Comparison of ENCODE assay signal across 20 mouse cellular contexts in genomic region chr10:94981466-94982138, GRCm38 (mm10). TPM values are rescaled to one million over a fixed set of nuclear protein-coding genes. Genes with fewer than 3 reads are reported as not detected.
A peak's percentile ranks its signal among the peaks of the same experiment; 100 is the strongest.
DNase-seq lines count a peak whose midpoint lies in the region; ATAC-seq and TF ChIP-seq lines count a peak whose summit lies in the region.
"Had no signal": no experiment of that assay in that cellular context is flagged by ENCODE, and none has a peak within 500 bp of the region (broad histone marks: within the 10 kb centered on the region; RNA-seq: fewer than 3 reads in every experiment).

No protein-coding gene starts in this region.

- H3K9ac ChIP-seq in heart, embryonic 14.5 days (ENCODE audit: low read length) = no peak overlapping the region
- no peak overlapping the region for H3K9ac ChIP-seq in heart, adult 2 months (ENCODE audit: low read depth, low read length)
- H3K9ac ChIP-seq in embryonic facial prominence, embryonic 13.5 days = no peak overlapping the region
- H3K9ac ChIP-seq in hindbrain, postnatal 0 days (replicated peaks; ENCODE audit: low read length) = no peak overlapping the region
- H3K9ac ChIP-seq: embryonic facial prominence, embryonic 12.5 days; kidney, embryonic 15.5 days; limb, embryonic 12.5 days; liver, embryonic 13.5 days; lung, embryonic 15.5 days had no signal

- H3K79me2 ChIP-seq in heart, adult 2 months (replicated peaks; ENCODE audit: control insufficient read depth, insufficient read depth, low read length) = no peaks in the 10 kb centered on the region

- TF ChIP-seq EP300 in heart, adult 2 months (IDR thresholded peaks at IDR 0.05; ENCODE audit: insufficient read depth, low read depth, low read length) = no peak

- ATAC-seq in heart, embryonic 14.5 days (ENCODE audit: insufficient number of reproducible peaks, insufficient read depth, low FRiP score, low read depth) = no peak
- no peak for ATAC-seq in embryonic facial prominence, embryonic 13.5 days (ENCODE audit: insufficient number of reproducible peaks, insufficient read depth, low FRiP score, low TSS enrichment, low read depth)
- ATAC-seq in hindbrain, postnatal 0 days = no peak
- ATAC-seq: intestine, embryonic 16.5 days had no signal

- H3K27ac ChIP-seq in heart, embryonic 14.5 days (replicated peaks in 1 of 2; ENCODE audit: control insufficient read depth in 1 of 2, insufficient read depth in 1 of 2, low read depth in 2 of 2, low read length in 2 of 2) = no peak overlapping the region
- H3K27ac ChIP-seq in heart, adult 2 months = no peak overlapping the region
- H3K27ac ChIP-seq in embryonic facial prominence, embryonic 13.5 days = no peak overlapping the region
- no peak overlapping the region for H3K27ac ChIP-seq in hindbrain, postnatal 0 days
- H3K27ac ChIP-seq: embryonic facial prominence, embryonic 12.5 days; heart, embryonic 10.5 days; kidney, embryonic 15.5 days; limb, embryonic 12.5 days; liver, embryonic 13.5 days; lung, embryonic 15.5 days; macrophage had no signal

- no peaks in the 10 kb centered on the region for H3K27me3 ChIP-seq in heart, embryonic 14.5 days (ENCODE audit: control insufficient read depth, insufficient read depth, low read length)
- no peaks in the 10 kb centered on the region for H3K27me3 ChIP-seq in heart, adult 2 months (ENCODE audit: control insufficient read depth, insufficient read depth, low read length)
- H3K27me3 ChIP-seq in embryonic facial prominence, embryonic 13.5 days = no peaks in the 10 kb centered on the region
- no peaks in the 10 kb centered on the region for H3K27me3 ChIP-seq in hindbrain, postnatal 0 days (ENCODE audit: insufficient read depth, low read length)
- H3K27me3 ChIP-seq: embryonic facial prominence, embryonic 12.5 days; kidney, embryonic 15.5 days; limb, embryonic 12.5 days; liver, embryonic 13.5 days had no signal

- no peak for TF ChIP-seq CTCF in heart, adult 2 months (IDR thresholded peaks at IDR 0.05)
- TF ChIP-seq CTCF in brain, embryonic 14.5 days (IDR thresholded peaks at IDR 0.05; ENCODE audit: borderline replicate concordance, extremely low read depth, insufficient read depth, insufficient read length) = no peak
- no peak for TF ChIP-seq CTCF in hindbrain, postnatal 0 days (IDR thresholded peaks at IDR 0.05; ENCODE audit: low read depth)
- TF ChIP-seq CTCF in lung, adult 2 months (IDR thresholded peaks at IDR 0.05; ENCODE audit: insufficient read depth, low read length) = no peak

- H3K4me1 ChIP-seq in heart, embryonic 14.5 days (ENCODE audit: control insufficient read depth in 2 of 2, insufficient read depth in 2 of 2, low read length in 2 of 2) = no peaks in the 10 kb centered on the region
- no peaks in the 10 kb centered on the region for H3K4me1 ChIP-seq in heart, adult 2 months (ENCODE audit: control insufficient read depth, insufficient read depth, low read length)
- H3K4me1 ChIP-seq in embryonic facial prominence, embryonic 13.5 days = peaks cover 8% of the 10 kb centered on the region; the same call in 1 of the 2 replicates
- no peaks in the 10 kb centered on the region for H3K4me1 ChIP-seq in hindbrain, postnatal 0 days (ENCODE audit: insufficient read depth, low read length)
- H3K4me1 ChIP-seq in lung, adult 2 months (ENCODE audit: control insufficient read depth, insufficient read depth, low read length) = no peaks in the 10 kb centered on the region
- H3K4me1 ChIP-seq: limb, embryonic 12.5 days; liver, embryonic 13.5 days; lung, embryonic 15.5 days had no signal

- 0 out of 2 replicates have a peak overlapping the region, but pooled peaks have one; percentile 16 for H3K4me2 ChIP-seq in heart, embryonic 14.5 days (ENCODE audit: low read length)
- H3K4me2 ChIP-seq in embryonic facial prominence, embryonic 13.5 days = peak overlapping the region; percentile 23; the same call in 1 of the 2 replicates
- peak overlapping the region; percentile 34; the same call in 1 of the 2 replicates for H3K4me2 ChIP-seq in hindbrain, postnatal 0 days (ENCODE audit: low read depth, low read length)
- H3K4me2 ChIP-seq: embryonic facial prominence, embryonic 12.5 days; kidney, embryonic 15.5 days; limb, embryonic 12.5 days; liver, embryonic 13.5 days; lung, embryonic 15.5 days had no signal

- no peak for DNase-seq in heart, adult 2 months
- peak; percentile 79 for DNase-seq in brain, embryonic 14.5 days (ENCODE audit: low read depth)
- DNase-seq in hindbrain, postnatal 0 days (ENCODE audit: low spot score) = peak; percentile 33
- no peak for DNase-seq in lung, adult 2 months
- no peak for DNase-seq in testis, postnatal 14 days (ENCODE audit: low spot score)
- DNase-seq in layer of hippocampus, adult 18-20 months (ENCODE audit: low spot score in 2 of 2) = no peak
- DNase-seq: cerebellum, adult 8-10 months; heart, postnatal 4 days; kidney, postnatal 4 days; liver, embryonic 13.5 days; thymus, adult 18-20 months had no signal

- H3K4me3 ChIP-seq in heart, embryonic 14.5 days (ENCODE audit: control insufficient read depth in 1 of 2, insufficient read depth in 1 of 2, low read depth in 1 of 2, low read length in 2 of 2) = no peak overlapping the region
- H3K4me3 ChIP-seq in heart, adult 2 months = no peak overlapping the region
- no peak overlapping the region for H3K4me3 ChIP-seq in embryonic facial prominence, embryonic 13.5 days
- H3K4me3 ChIP-seq in hindbrain, postnatal 0 days (ENCODE audit: low read length) = no peak overlapping the region
- no peak overlapping the region for H3K4me3 ChIP-seq in lung, adult 2 months (replicated peaks; ENCODE audit: extremely low read depth, low read depth, low read length)
- H3K4me3 ChIP-seq: embryonic facial prominence, embryonic 12.5 days; heart, embryonic 10.5 days; kidney, embryonic 15.5 days; limb, embryonic 12.5 days; liver, embryonic 13.5 days; lung, embryonic 15.5 days had no signal

- intact Hi-C loops in heart, adult 2 months (cut with DNase I) = no loop called here

- H3K36me3 ChIP-seq in heart, embryonic 14.5 days (ENCODE audit: control insufficient read depth, insufficient read depth, low read length) = no peaks in the 10 kb centered on the region
- H3K36me3 ChIP-seq in heart, adult 2 months (ENCODE audit: control insufficient read depth, insufficient read depth, low read length) = no peaks in the 10 kb centered on the region
- H3K36me3 ChIP-seq in embryonic facial prominence, embryonic 13.5 days = no peaks in the 10 kb centered on the region
- no peaks in the 10 kb centered on the region for H3K36me3 ChIP-seq in hindbrain, postnatal 0 days (ENCODE audit: insufficient read depth, low read length)
- H3K36me3 ChIP-seq: embryonic facial prominence, embryonic 12.5 days; heart, embryonic 10.5 days; kidney, embryonic 15.5 days; limb, embryonic 12.5 days; liver, embryonic 13.5 days; lung, embryonic 15.5 days had no signal

- 44% methylated on average over 12 of the region's 12 CpGs for WGBS in heart, embryonic 14.5 days
- 37% methylated on average over 12 of the region's 12 CpGs for WGBS in heart, adult 2 months
- WGBS in embryonic facial prominence, embryonic 13.5 days = 31% methylated on average over 12 of the region's 12 CpGs
- 12% methylated on average over 12 of the region's 12 CpGs for WGBS in hindbrain, postnatal 0 days
- WGBS in lung, adult 2 months = 48% methylated on average over 12 of the region's 12 CpGs

- peaks cover 7% of the 10 kb centered on the region; the same call in 1 of the 2 replicates for H3K9me3 ChIP-seq in heart, embryonic 14.5 days (ENCODE audit: control insufficient read depth, low read length)
- no peaks in the 10 kb centered on the region for H3K9me3 ChIP-seq in embryonic facial prominence, embryonic 13.5 days
- H3K9me3 ChIP-seq in hindbrain, postnatal 0 days (ENCODE audit: low read length) = no peaks in the 10 kb centered on the region
- H3K9me3 ChIP-seq: embryonic facial prominence, embryonic 12.5 days; heart, embryonic 10.5 days; kidney, embryonic 15.5 days; limb, embryonic 12.5 days; liver, embryonic 13.5 days; lung, embryonic 15.5 days had no signal

- TF ChIP-seq POLR2A in heart, adult 2 months (IDR thresholded peaks at IDR 0.05; ENCODE audit: insufficient read depth, low read depth, low read length) = no peak
- no peak for TF ChIP-seq POLR2A in brain, embryonic 14.5 days (IDR thresholded peaks at IDR 0.05; ENCODE audit: borderline replicate concordance, extremely low read depth, insufficient read depth, insufficient read length, poor library complexity, severe bottlenecking)
- no peak for TF ChIP-seq POLR2A in lung, adult 2 months (IDR thresholded peaks at IDR 0.05; ENCODE audit: borderline replicate concordance, extremely low read depth, low read depth, low read length)

RNA-seq across cellular contexts. Expression of gene Plxnc1, which starts 37.0 kb away (rescaled TPM):
- 6.0 and 6.9 TPM in 2 replicates for polyA plus RNA-seq in heart, embryonic 14.5 days (2014; fragmentation: Nextera tagmentation; extraction: Ambion mirVana)
- total RNA-seq in heart, adult 2 months (2021) = 1 to 10 TPM; 2.0 to 2.3 TPM
- 0.84 and 1.3 TPM in 2 replicates for polyA plus RNA-seq in heart, adult 2 months (2012; rRNA removed)
- 22.5 and 31.1 TPM in 2 replicates for polyA plus RNA-seq in brain, embryonic 14.5 days (2012; rRNA removed)
- 2.4 and 3.1 TPM in 2 replicates for polyA plus RNA-seq in embryonic facial prominence, embryonic 13.5 days (2015; fragmentation: Nextera tagmentation; extraction: Ambion mirVana)
- total RNA-seq in hindbrain, postnatal 0 days (2014; rRNA removed) = 54.2 and 54.5 TPM in 2 replicates
- 8.7 and 9.9 TPM in 2 replicates for polyA plus RNA-seq in hindbrain, postnatal 0 days (2015; fragmentation: Nextera tagmentation; extraction: Ambion mirVana)
- polyA plus RNA-seq in lung, adult 2 months (2012; rRNA removed) = 4.6 and 5.4 TPM in 2 replicates
- total RNA-seq in layer of hippocampus, adult 18-20 months (2021) = 10 to 100 TPM; 34.8 to 38.2 TPM

Comparison
In these comparisons a context has a peak if more than half of its experiments do, and no peak if none do; other contexts are left out.
1. DNase-seq: peak in brain, embryonic 14.5 days (single experiment) and hindbrain, postnatal 0 days (single experiment); none in heart, adult 2 months (0 of 2), lung, adult 2 months (single experiment), testis, postnatal 14 days (single experiment) and layer of hippocampus, adult 18-20 months (0 of 2).
2. Peak in every context shown above with its lines, with median percentiles within 50 percentile points of each other: H3K4me2 ChIP-seq.